Mouse (Mus musculus) small intestine, adult 2 months (tissue): ENCODE measurements around the gene Gm49355. TPM values are rescaled to one million over a fixed set of nuclear protein-coding genes. Genes with fewer than 3 reads are reported as not detected.

ENCODE experiments used
- H3K27ac ChIP-seq: fragments of 200-500 bp; 2 replicates; pipeline ENCODE4 v1.5.1; 2012; ENCODE audit warnings: low read depth, low read length, control low read depth, inconsistent platforms; ENCODE audit not compliant: insufficient read depth
- H3K27me3 ChIP-seq: fragments of 200-500 bp; 2 replicates; pipeline ENCODE4 v1.6.1; 2012; ENCODE audit warnings: mild to moderate bottlenecking, moderate library complexity, low read length, inconsistent platforms; ENCODE audit not compliant: control insufficient read depth, insufficient read depth
- H3K36me3 ChIP-seq: fragments of 200-500 bp; 2 replicates; pipeline ENCODE4 v1.6.1; 2012; ENCODE audit warnings: mild to moderate bottlenecking, low read length, control low read depth, inconsistent platforms; ENCODE audit not compliant: control insufficient read depth, insufficient read depth
- H3K4me1 ChIP-seq: fragments of 200-500 bp; 2 replicates; pipeline ENCODE4 v1.6.1; 2012; ENCODE audit warnings: low read length, inconsistent platforms, mixed read lengths; ENCODE audit not compliant: control insufficient read depth, insufficient read depth, insufficient read length
- H3K4me3 ChIP-seq: fragments of 200-500 bp; 2 replicates; pipeline ENCODE4 v1.5.1; 2012; ENCODE audit warnings: low read depth, mild to moderate bottlenecking, control low read depth, inconsistent platforms, low read length, moderate library complexity
- CTCF ChIP-seq: fragments of 200-500 bp; IDR thresholded peaks from 2 replicates; pipeline ENCODE4 v1.5.1; 2012; ENCODE audit warnings: low read depth, mild to moderate bottlenecking, control low read depth, inconsistent platforms, low read length, moderate library complexity, mixed read lengths; ENCODE audit not compliant: insufficient replicate concordance, insufficient read length; ENCODE audit errors: extremely low read depth
- POLR2A ChIP-seq: fragments of 200-500 bp; IDR thresholded peaks from 2 replicates; pipeline ENCODE4 v1.6.1; 2012; ENCODE audit warnings: low read depth, mild to moderate bottlenecking, control low read depth, inconsistent platforms, low read length, moderate library complexity
- WGBS: fragments of 180-500 bp; shearing (Covaris S2); methylation state at CpG from one replicate; pipeline ENCODE4 v1.1.7; 2018; 5-methylcytosine and 5-hydroxymethylcytosine counted together
- polyA plus RNA-seq: library from polyadenylated mRNA; depleted of rRNA; stranded (reverse); fragments of >200 nt; gene quantifications from 2 replicates; pipeline ENCODE4 v1.2.3, GENCODE M21; 2012

Gm49355 gene
- polyA plus RNA-seq, 1 experiment: 0.04 TPM

- WGBS: 8% methylated on average over 24 of the region's 24 CpGs
- Histone ChIP-seq H3K27me3 (peaks cover 76% of the 10 kb centered on the region), H3K4me1 (0 out of 2 replicates have a peak, but pooled peaks cover 2% of the 10 kb centered on the region), H3K4me3 (no peak overlapping the region), H3K36me3 (no peaks in the 10 kb centered on the region), H3K27ac (no peak overlapping the region)
- no peak for TF ChIP-seq POLR2A
- TF ChIP-seq CTCF: no peak
Measured at GRCm38 (mm10) chr14:12344061-12344745, 60.4 kb downstream of the Gm49355 start.

GRCm38 (mm10) chr14:12344746-12345240 lies 61.0 kb downstream of the Gm49355 start:
- TF ChIP-seq POLR2A (no peak), CTCF (no peak)
- no peak overlapping the region for H3K4me3 ChIP-seq
- no peak overlapping the region for H3K27ac ChIP-seq
- 2% methylated on average over 39 of the region's 39 CpGs for WGBS
- H3K36me3 ChIP-seq: no peaks in the 10 kb centered on the region
- peaks cover 79% of the 10 kb centered on the region for H3K27me3 ChIP-seq
- H3K4me1 ChIP-seq: 0 out of 2 replicates have a peak, but pooled peaks cover 2% of the 10 kb centered on the region

GRCm38 (mm10) chr14:12345241-12345921 lies 61.6 kb downstream of the Gm49355 start:
- TF ChIP-seq CTCF: no peak
- TF ChIP-seq POLR2A: no peak
- no peaks in the 10 kb centered on the region for H3K36me3 ChIP-seq
- 0 out of 2 replicates have a peak, but pooled peaks cover 2% of the 10 kb centered on the region for H3K4me1 ChIP-seq
- 3% methylated on average over 40 of the region's 40 CpGs for WGBS
- no peak overlapping the region for H3K4me3 ChIP-seq
- no peak overlapping the region for H3K27ac ChIP-seq
- peaks cover 78% of the 10 kb centered on the region for H3K27me3 ChIP-seq

- H3K27ac ChIP-seq: no peak overlapping the region
- peaks cover 74% of the 10 kb centered on the region for H3K27me3 ChIP-seq
- no peaks in the 10 kb centered on the region for H3K36me3 ChIP-seq
- H3K4me1 ChIP-seq: 0 out of 2 replicates have a peak, but pooled peaks cover 2% of the 10 kb centered on the region
- no peak overlapping the region for H3K4me3 ChIP-seq
- 3% methylated on average over 50 of the region's 50 CpGs for WGBS
- TF ChIP-seq CTCF (no peak), POLR2A (no peak)
Measured at GRCm38 (mm10) chr14:12346011-12346864, 62.5 kb downstream of the Gm49355 start.

- WGBS: 4% methylated on average over 26 of the region's 26 CpGs
- Histone ChIP-seq H3K4me1 (no peaks in the 10 kb centered on the region), H3K36me3 (no peaks in the 10 kb centered on the region), H3K27me3 (peaks cover 66% of the 10 kb centered on the region), H3K4me3 (no peak overlapping the region), H3K27ac (no peak overlapping the region)
- TF ChIP-seq POLR2A: no peak
- TF ChIP-seq CTCF: no peak
Measured at GRCm38 (mm10) chr14:12346865-12347600, 63.3 kb downstream of the Gm49355 start.

GRCm38 (mm10) chr14:12348089-12348488 lies 64.3 kb downstream of the Gm49355 start, which contains the start of gene Fezf2:
Gene Fezf2, minus strand, starts transcription at chr14:12348189.
- 8% methylated on average over 2 of the region's 2 CpGs for WGBS
- peaks cover 63% of the 10 kb centered on the region for H3K27me3 ChIP-seq
- no peak for TF ChIP-seq CTCF
- no peak for TF ChIP-seq POLR2A
- H3K27ac ChIP-seq: no peak within 1 kb of the TSS
- no peaks in the 10 kb centered on the region for H3K4me1 ChIP-seq
- H3K4me3 ChIP-seq: no peak within 1 kb of the TSS
- H3K36me3 ChIP-seq: no peaks in the 10 kb centered on the region
